Mouse (Mus musculus): ENCODE data around the gene Gm42906. TPM values are rescaled to one million over a fixed set of nuclear protein-coding genes. Genes with fewer than 3 reads are reported as not detected.

The Gm42906 gene
- total RNA-seq, 2 experiments from 2014 or later, result not detected

- H3K27ac ChIP-seq, result no peak overlapping the region
- TF ChIP-seq CTCF (IDR thresholded peaks at IDR 0.05), result no peak
- intact Hi-C loops (cut with DNase I), result no loop called here
- no peak overlapping the region for H3K4me3 ChIP-seq
- no peak for DNase-seq (ENCODE audit: extremely low spot score in 1 of 2, low spot score in 2 of 2)
Measured at GRCm38 (mm10) chr5:151218689-151219115, 209.3 kb downstream of the Gm42906 start.

GRCm38 (mm10) chr5:151213097-151213496, 214.9 kb downstream of the Gm42906 start:
- no peak for DNase-seq (ENCODE audit: extremely low spot score in 1 of 2, low spot score in 2 of 2)
- Histone ChIP-seq H3K4me3 (no peak overlapping the region), H3K27ac (no peak overlapping the region)
- intact Hi-C loops (cut with DNase I), result no loop called here
- TF ChIP-seq CTCF (IDR thresholded peaks at IDR 0.05), result no peak

GRCm38 (mm10) chr5:151210869-151211268, 217.1 kb downstream of the Gm42906 start:
- no peak for DNase-seq (ENCODE audit: extremely low spot score in 1 of 2, low spot score in 2 of 2)
- no peak overlapping the region for H3K4me3 ChIP-seq
- no peak for TF ChIP-seq CTCF (IDR thresholded peaks at IDR 0.05)
- intact Hi-C loops (cut with DNase I), result no loop called here
- no peak overlapping the region for H3K27ac ChIP-seq

GRCm38 (mm10) chr5:151210060-151210459, 217.9 kb downstream of the Gm42906 start:
- DNase-seq (ENCODE audit: extremely low spot score in 1 of 2, low spot score in 2 of 2), result no peak
- TF ChIP-seq CTCF (IDR thresholded peaks at IDR 0.05), result no peak
- Histone ChIP-seq H3K27ac (no peak overlapping the region), H3K4me3 (no peak overlapping the region)
- intact Hi-C loops (cut with DNase I), result no loop called here

GRCm38 (mm10) chr5:151205017-151205416, 222.9 kb downstream of the Gm42906 start:
- H3K4me3 ChIP-seq, result no peak overlapping the region
- H3K27ac ChIP-seq, result no peak overlapping the region
- no peak for TF ChIP-seq CTCF (IDR thresholded peaks at IDR 0.05)
- no peak for DNase-seq (ENCODE audit: extremely low spot score in 1 of 2, low spot score in 2 of 2)
- intact Hi-C loops (cut with DNase I), result no loop called here

GRCm38 (mm10) chr5:151202925-151203324, 225.0 kb downstream of the Gm42906 start:
- intact Hi-C loops (cut with DNase I), result no loop called here
- no peak for DNase-seq (ENCODE audit: extremely low spot score in 1 of 2, low spot score in 2 of 2)
- H3K27ac ChIP-seq, result no peak overlapping the region
- H3K4me3 ChIP-seq, result no peak overlapping the region
- TF ChIP-seq CTCF (IDR thresholded peaks at IDR 0.05), result no peak

GRCm38 (mm10) chr5:151201220-151201619, 226.7 kb downstream of the Gm42906 start:
- intact Hi-C loops (cut with DNase I), result no loop called here
- no peak overlapping the region for H3K4me3 ChIP-seq
- TF ChIP-seq CTCF (IDR thresholded peaks at IDR 0.05), result no peak
- DNase-seq (ENCODE audit: extremely low spot score in 1 of 2, low spot score in 2 of 2), result no peak
- no peak overlapping the region for H3K27ac ChIP-seq

- TF ChIP-seq CTCF (IDR thresholded peaks at IDR 0.05), result no peak
- H3K27ac ChIP-seq, result no peak overlapping the region
- H3K4me3 ChIP-seq, result no peak overlapping the region
- no peak for DNase-seq (ENCODE audit: extremely low spot score in 1 of 2, low spot score in 2 of 2)
- intact Hi-C loops (cut with DNase I), result no loop called here
Measured at GRCm38 (mm10) chr5:151199235-151199634, 228.7 kb downstream of the Gm42906 start.

- no peak for DNase-seq (ENCODE audit: extremely low spot score in 1 of 2, low spot score in 2 of 2)
- no peak overlapping the region for H3K4me3 ChIP-seq
- intact Hi-C loops (cut with DNase I), result no loop called here
Measured at GRCm38 (mm10) chr5:151196603-151197272, 231.2 kb downstream of the Gm42906 start.

GRCm38 (mm10) chr5:151193885-151194520, 234.0 kb downstream of the Gm42906 start:
- no peak overlapping the region for H3K27ac ChIP-seq
- intact Hi-C loops (cut with DNase I), result no loop called here
- no peak for TF ChIP-seq CTCF (IDR thresholded peaks at IDR 0.05)
- no peak overlapping the region for H3K4me3 ChIP-seq
- DNase-seq (ENCODE audit: extremely low spot score in 1 of 2, low spot score in 2 of 2), result no peak

More at GRCm38 (mm10) chr5:151196603-151197272, 231.2 kb downstream of the Gm42906 start:
- TF ChIP-seq CTCF (IDR thresholded peaks at IDR 0.05), result no peak
- no peak overlapping the region for H3K27ac ChIP-seq

GRCm38 (mm10) chr5:151192266-151192665, 235.7 kb downstream of the Gm42906 start:
- DNase-seq (ENCODE audit: extremely low spot score in 1 of 2, low spot score in 2 of 2), result no peak
- intact Hi-C loops (cut with DNase I), result no loop called here

GRCm38 (mm10) chr5:151190764-151191163, 237.2 kb downstream of the Gm42906 start:
- H3K4me3 ChIP-seq, result no peak overlapping the region; the same call in 1 of the 2 replicates
- DNase-seq (ENCODE audit: extremely low spot score in 1 of 2, low spot score in 2 of 2), result no peak
- H3K27ac ChIP-seq, result no peak overlapping the region
- no peak for TF ChIP-seq CTCF (IDR thresholded peaks at IDR 0.05)
- intact Hi-C loops (cut with DNase I), result no loop called here

More at GRCm38 (mm10) chr5:151192266-151192665, 235.7 kb downstream of the Gm42906 start:
- no peak overlapping the region for H3K4me3 ChIP-seq
- no peak for TF ChIP-seq CTCF (IDR thresholded peaks at IDR 0.05)
- no peak overlapping the region for H3K27ac ChIP-seq
